Mouse (Mus musculus): ENCODE measurements around the gene Sgip1. TPM values are rescaled to one million over a fixed set of nuclear protein-coding genes. Genes with fewer than 3 reads are reported as not detected.

Sgip1 gene
- polyA plus RNA-seq, 1 experiment from 2014 or later, result 10.9 TPM

GRCm38 (mm10) chr4:102930679-102931078 is 189.6 kb downstream of the Sgip1 start:
- no peaks in the 10 kb centered on the region for H3K4me1 ChIP-seq (ENCODE audit: control insufficient read depth, insufficient read depth, low read length)
- 77% methylated on average over 7 of the region's 7 CpGs for WGBS

GRCm38 (mm10) chr4:102940266-102940665 is 199.2 kb downstream of the Sgip1 start:
- no peaks in the 10 kb centered on the region for H3K9me3 ChIP-seq (replicated peaks; ENCODE audit: control insufficient read depth, low read length)
- H3K9ac ChIP-seq (replicated peaks; ENCODE audit: low read length), result no peak overlapping the region
- H3K4me3 ChIP-seq (ENCODE audit: low read depth, low read length), result no peak overlapping the region
- no peaks in the 10 kb centered on the region for H3K36me3 ChIP-seq (replicated peaks; ENCODE audit: control insufficient read depth, insufficient read depth, low read depth, low read length)
- 76% methylated on average over 3 of the region's 3 CpGs for WGBS
- no peaks in the 10 kb centered on the region for H3K4me1 ChIP-seq (ENCODE audit: control insufficient read depth, insufficient read depth, low read length)
- H3K4me2 ChIP-seq (ENCODE audit: low read depth, low read length), result no peak overlapping the region
- ATAC-seq (replicated peaks; ENCODE audit: insufficient number of reproducible peaks, low FRiP score, low TSS enrichment, low read depth) (no peak), DNase-seq (ENCODE audit: low spot score) (no peak)
- no peaks in the 10 kb centered on the region for H3K27me3 ChIP-seq (ENCODE audit: control insufficient read depth, insufficient read depth, low read length)
- no peak overlapping the region for H3K27ac ChIP-seq (replicated peaks; ENCODE audit: low read depth, low read length)

More at GRCm38 (mm10) chr4:102930679-102931078, 189.6 kb downstream of the Sgip1 start:
- H3K9me3 ChIP-seq (replicated peaks; ENCODE audit: control insufficient read depth, low read length), result no peaks in the 10 kb centered on the region
- no peak overlapping the region for H3K27ac ChIP-seq (replicated peaks; ENCODE audit: low read depth, low read length)
- H3K27me3 ChIP-seq (ENCODE audit: control insufficient read depth, insufficient read depth, low read length), result no peaks in the 10 kb centered on the region
- H3K4me2 ChIP-seq (ENCODE audit: low read depth, low read length), result no peak overlapping the region
- H3K36me3 ChIP-seq (replicated peaks; ENCODE audit: control insufficient read depth, insufficient read depth, low read depth, low read length), result no peaks in the 10 kb centered on the region
- H3K4me3 ChIP-seq (ENCODE audit: low read depth, low read length), result no peak overlapping the region
- DNase-seq (ENCODE audit: low spot score) (no peak), ATAC-seq (replicated peaks; ENCODE audit: insufficient number of reproducible peaks, low FRiP score, low TSS enrichment, low read depth) (no peak)
- no peak overlapping the region for H3K9ac ChIP-seq (replicated peaks; ENCODE audit: low read length)

GRCm38 (mm10) chr4:102940738-102941137 is 199.6 kb downstream of the Sgip1 start:
- Histone ChIP-seq H3K4me3 (ENCODE audit: low read depth, low read length) (no peak overlapping the region), H3K9me3 (replicated peaks; ENCODE audit: control insufficient read depth, low read length) (no peaks in the 10 kb centered on the region), H3K27ac (replicated peaks; ENCODE audit: low read depth, low read length) (no peak overlapping the region), H3K27me3 (ENCODE audit: control insufficient read depth, insufficient read depth, low read length) (no peaks in the 10 kb centered on the region), H3K4me1 (ENCODE audit: control insufficient read depth, insufficient read depth, low read length) (no peaks in the 10 kb centered on the region), H3K4me2 (ENCODE audit: low read depth, low read length) (no peak overlapping the region), H3K9ac (replicated peaks; ENCODE audit: low read length) (no peak overlapping the region), H3K36me3 (replicated peaks; ENCODE audit: control insufficient read depth, insufficient read depth, low read depth, low read length) (no peaks in the 10 kb centered on the region)
- 85% methylated on average over 4 of the region's 4 CpGs for WGBS
- DNase-seq (ENCODE audit: low spot score) (no peak), ATAC-seq (replicated peaks; ENCODE audit: insufficient number of reproducible peaks, low FRiP score, low TSS enrichment, low read depth) (no peak)

GRCm38 (mm10) chr4:102944325-102944724 is 203.2 kb downstream of the Sgip1 start:
- Histone ChIP-seq H3K36me3 (replicated peaks; ENCODE audit: control insufficient read depth, insufficient read depth, low read depth, low read length) (no peaks in the 10 kb centered on the region), H3K27ac (replicated peaks; ENCODE audit: low read depth, low read length) (no peak overlapping the region), H3K27me3 (ENCODE audit: control insufficient read depth, insufficient read depth, low read length) (no peaks in the 10 kb centered on the region), H3K9ac (replicated peaks; ENCODE audit: low read length) (no peak overlapping the region), H3K4me1 (ENCODE audit: control insufficient read depth, insufficient read depth, low read length) (no peaks in the 10 kb centered on the region), H3K9me3 (replicated peaks; ENCODE audit: control insufficient read depth, low read length) (no peaks in the 10 kb centered on the region), H3K4me2 (ENCODE audit: low read depth, low read length) (no peak overlapping the region), H3K4me3 (ENCODE audit: low read depth, low read length) (no peak overlapping the region)
- ATAC-seq (replicated peaks; ENCODE audit: insufficient number of reproducible peaks, low FRiP score, low TSS enrichment, low read depth) (no peak), DNase-seq (ENCODE audit: low spot score) (no peak)
- 75% methylated on average over 6 of the region's 6 CpGs for WGBS

GRCm38 (mm10) chr4:102952476-102952875 is 211.4 kb downstream of the Sgip1 start:
- WGBS, result 78% methylated on average over 2 of the region's 2 CpGs
- no peaks in the 10 kb centered on the region for H3K36me3 ChIP-seq (replicated peaks; ENCODE audit: control insufficient read depth, insufficient read depth, low read depth, low read length)
- H3K27me3 ChIP-seq (ENCODE audit: control insufficient read depth, insufficient read depth, low read length), result no peaks in the 10 kb centered on the region
- no peak overlapping the region for H3K4me3 ChIP-seq (ENCODE audit: low read depth, low read length)
- H3K4me1 ChIP-seq (ENCODE audit: control insufficient read depth, insufficient read depth, low read length), result no peaks in the 10 kb centered on the region
- no peaks in the 10 kb centered on the region for H3K9me3 ChIP-seq (replicated peaks; ENCODE audit: control insufficient read depth, low read length)
- no peak overlapping the region for H3K9ac ChIP-seq (replicated peaks; ENCODE audit: low read length)
- no peak for DNase-seq (ENCODE audit: low spot score)
- ATAC-seq (replicated peaks; ENCODE audit: insufficient number of reproducible peaks, low FRiP score, low TSS enrichment, low read depth), result no peak
- H3K4me2 ChIP-seq (ENCODE audit: low read depth, low read length), result no peak overlapping the region
- no peak overlapping the region for H3K27ac ChIP-seq (replicated peaks; ENCODE audit: low read depth, low read length)

- 71% methylated on average over 17 of the region's 17 CpGs for WGBS
Observed at GRCm38 (mm10) chr4:102955294-102955956, 214.3 kb downstream of the Sgip1 start.

GRCm38 (mm10) chr4:102959409-102959808 is 218.3 kb downstream of the Sgip1 start:
- 85% methylated on average over 5 of the region's 5 CpGs for WGBS
- Histone ChIP-seq H3K9ac (replicated peaks; ENCODE audit: low read length) (no peak overlapping the region), H3K4me2 (ENCODE audit: low read depth, low read length) (no peak overlapping the region), H3K9me3 (replicated peaks; ENCODE audit: control insufficient read depth, low read length) (no peaks in the 10 kb centered on the region), H3K27ac (replicated peaks; ENCODE audit: low read depth, low read length) (no peak overlapping the region), H3K27me3 (ENCODE audit: control insufficient read depth, insufficient read depth, low read length) (no peaks in the 10 kb centered on the region), H3K4me1 (ENCODE audit: control insufficient read depth, insufficient read depth, low read length) (no peaks in the 10 kb centered on the region), H3K36me3 (replicated peaks; ENCODE audit: control insufficient read depth, insufficient read depth, low read depth, low read length) (no peaks in the 10 kb centered on the region), H3K4me3 (ENCODE audit: low read depth, low read length) (no peak overlapping the region)
- DNase-seq (ENCODE audit: low spot score) (no peak), ATAC-seq (replicated peaks; ENCODE audit: insufficient number of reproducible peaks, low FRiP score, low TSS enrichment, low read depth) (no peak)

More at GRCm38 (mm10) chr4:102955294-102955956, 214.3 kb downstream of the Sgip1 start:
- H3K36me3 ChIP-seq (replicated peaks; ENCODE audit: control insufficient read depth, insufficient read depth, low read depth, low read length), result no peaks in the 10 kb centered on the region
- no peak overlapping the region for H3K4me2 ChIP-seq (ENCODE audit: low read depth, low read length)
- no peak overlapping the region for H3K4me3 ChIP-seq (ENCODE audit: low read depth, low read length)
- DNase-seq (ENCODE audit: low spot score) (no peak), ATAC-seq (replicated peaks; ENCODE audit: insufficient number of reproducible peaks, low FRiP score, low TSS enrichment, low read depth) (no peak)
- no peaks in the 10 kb centered on the region for H3K27me3 ChIP-seq (ENCODE audit: control insufficient read depth, insufficient read depth, low read length)
- no peaks in the 10 kb centered on the region for H3K9me3 ChIP-seq (replicated peaks; ENCODE audit: control insufficient read depth, low read length)
- no peak overlapping the region for H3K9ac ChIP-seq (replicated peaks; ENCODE audit: low read length)
- H3K27ac ChIP-seq (replicated peaks; ENCODE audit: low read depth, low read length), result no peak overlapping the region
- H3K4me1 ChIP-seq (ENCODE audit: control insufficient read depth, insufficient read depth, low read length), result no peaks in the 10 kb centered on the region

- no peaks in the 10 kb centered on the region for H3K9me3 ChIP-seq (replicated peaks; ENCODE audit: control insufficient read depth, low read length)
- H3K27ac ChIP-seq (replicated peaks; ENCODE audit: low read depth, low read length), result no peak overlapping the region
- no peak for ATAC-seq (replicated peaks; ENCODE audit: insufficient number of reproducible peaks, low FRiP score, low TSS enrichment, low read depth)
- no peak for DNase-seq (ENCODE audit: low spot score)
- H3K4me3 ChIP-seq (ENCODE audit: low read depth, low read length), result no peak overlapping the region
- no peak overlapping the region for H3K4me2 ChIP-seq (ENCODE audit: low read depth, low read length)
- H3K4me1 ChIP-seq (ENCODE audit: control insufficient read depth, insufficient read depth, low read length), result no peaks in the 10 kb centered on the region
- H3K36me3 ChIP-seq (replicated peaks; ENCODE audit: control insufficient read depth, insufficient read depth, low read depth, low read length), result no peaks in the 10 kb centered on the region
- H3K9ac ChIP-seq (replicated peaks; ENCODE audit: low read length), result no peak overlapping the region
- 69% methylated on average over 3 of the region's 3 CpGs for WGBS
- no peaks in the 10 kb centered on the region for H3K27me3 ChIP-seq (ENCODE audit: control insufficient read depth, insufficient read depth, low read length)
Observed at GRCm38 (mm10) chr4:102964174-102964573, 223.1 kb downstream of the Sgip1 start.

Data from embryonic facial prominence, embryonic 11.5 days (tissue).